Mouse (Mus musculus) lung, embryonic 14.5 days (tissue): ENCODE results near the gene Isca1. TPM values are rescaled to one million over a fixed set of nuclear protein-coding genes. Genes with fewer than 3 reads are reported as not detected.
"Not testable (repeated sequence)": the region's sequence is repeated elsewhere in the genome, so short reads cannot be mapped to it uniquely, and the experiment has no call there.

Experiments used
- ATAC-seq: fragments of 200-750 bp; cut with Nextera tagmentation; 2 replicates; pipeline ENCODE4 v1.8.0; 2017; ENCODE audit warnings: mild to moderate bottlenecking, moderate TSS enrichment, moderate library complexity; ENCODE audit not compliant: insufficient read depth
- DNase-seq: peaks from one replicate; pipeline ENCODE4 v3.0.0-alpha.2; 2015
- H3K27ac ChIP-seq: fragments of 300-500 bp; sonication (generic); 2 replicates; pipeline ENCODE4 v1.5.1; 2014; ENCODE audit warnings: low read depth, mild to moderate bottlenecking, moderate library complexity
- H3K27me3 ChIP-seq: fragments of 300-500 bp; sonication (generic); 2 replicates; pipeline ENCODE4 v1.6.1; 2014; ENCODE audit warnings: low read length, control low read depth; ENCODE audit not compliant: insufficient read depth
- H3K36me3 ChIP-seq: fragments of 300-500 bp; sonication (generic); 2 replicates; pipeline ENCODE4 v1.6.1; 2014; ENCODE audit warnings: control low read depth; ENCODE audit not compliant: insufficient read depth
- H3K4me1 ChIP-seq: fragments of 300-500 bp; sonication (generic); 2 replicates; pipeline ENCODE4 v1.6.1; 2014; ENCODE audit warnings: antibody characterized with exemption, control low read depth; ENCODE audit not compliant: insufficient read depth
- H3K4me2 ChIP-seq: fragments of 300-500 bp; sonication (generic); 2 replicates; pipeline ENCODE4 v1.6.1; 2014; ENCODE audit warnings: mild to moderate bottlenecking
- H3K4me3 ChIP-seq: fragments of 300-500 bp; sonication (generic); 2 replicates; pipeline ENCODE4 v1.5.1; 2014; ENCODE audit warnings: low read depth, low read length
- H3K9ac ChIP-seq: fragments of 300-500 bp; sonication (generic); 2 replicates; pipeline ENCODE4 v1.6.1; 2014
- H3K9me3 ChIP-seq: fragments of 300-500 bp; sonication (generic); 2 replicates; pipeline ENCODE4 v1.6.1; 2016; ENCODE audit warnings: low read depth, low read length, control low read depth
- CTCF ChIP-seq: IDR thresholded peaks from 2 replicates; pipeline ENCODE4 v1.5.1; 2016; ENCODE audit warnings: antibody characterized with exemption, low read depth
- WGBS: fragments of 180-500 bp; shearing (Covaris S2); extraction: QIAGEN DNeasy Blood & Tissue Kit; methylation state at CpG from one replicate; pipeline ENCODE4 v1.1.7; 2014; 5-methylcytosine and 5-hydroxymethylcytosine counted together
- polyA plus RNA-seq: library from polyadenylated mRNA; unstranded; fragments of >200 nt; fragmentation: Nextera tagmentation; extraction: Ambion mirVana; gene quantifications from 2 replicates; pipeline ENCODE4 v1.2.1, GENCODE M21; 2014

The Isca1 gene
- polyA plus RNA-seq, 1 experiment from 2014 or later, result 105 TPM

GRCm38 (mm10) chr13:59719475-59719874, 50.1 kb downstream of the Isca1 start:
- Histone ChIP-seq H3K4me2 (no peak overlapping the region), H3K9me3 (no peaks in the 10 kb centered on the region), H3K27ac (no peak overlapping the region), H3K27me3 (no peaks in the 10 kb centered on the region), H3K9ac (no peak overlapping the region), H3K36me3 (no peaks in the 10 kb centered on the region), H3K4me3 (no peak overlapping the region), H3K4me1 (no peaks in the 10 kb centered on the region)
- no peak for TF ChIP-seq CTCF
- ATAC-seq, result no peak
- 89% methylated on average over 1 of the region's 1 CpGs for WGBS
- DNase-seq, result no peak

DNA sequence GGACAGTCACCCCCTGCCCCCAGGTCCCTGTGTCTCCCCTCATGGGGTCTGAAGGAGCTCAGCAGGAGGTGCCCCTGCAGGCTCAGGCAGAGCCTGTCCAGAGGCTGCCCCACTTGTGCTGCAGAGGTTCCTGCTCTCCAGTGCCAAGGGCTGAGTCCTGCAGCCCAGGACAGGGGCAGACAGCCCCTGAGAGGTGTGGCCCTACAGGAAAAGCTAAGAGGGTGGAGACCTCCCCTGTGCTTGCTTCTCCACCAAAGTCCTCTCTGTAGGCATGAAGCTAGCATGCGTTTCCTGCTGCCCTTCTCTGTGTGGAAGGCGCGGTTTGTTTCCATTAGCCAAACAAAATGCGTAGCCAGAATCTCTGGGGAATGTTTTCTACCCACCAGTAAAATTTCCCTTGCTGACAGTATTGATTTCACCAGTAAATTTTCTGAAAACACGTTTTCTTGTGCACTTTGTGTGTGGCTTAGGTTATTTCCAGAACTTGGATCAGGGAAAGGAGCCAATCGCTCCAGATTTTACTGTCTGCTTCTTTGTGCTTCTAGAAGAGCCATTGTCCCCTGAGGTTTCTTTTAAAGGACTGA, 50.7 kb downstream of the Isca1 start:
- H3K9me3 ChIP-seq, H3K9ac ChIP-seq, H3K4me3 ChIP-seq, H3K4me1 ChIP-seq, H3K27me3 ChIP-seq, H3K27ac ChIP-seq, H3K4me2 ChIP-seq, H3K36me3 ChIP-seq: not testable (repeated sequence)
- peak; percentile 33 for DNase-seq
- whole genome bisulfite sequencing, result 37% methylated on average over 6 of the region's 6 CpGs
- ATAC-seq, result peak; percentile 44; the same call in 1 of the 2 replicates

DNA sequence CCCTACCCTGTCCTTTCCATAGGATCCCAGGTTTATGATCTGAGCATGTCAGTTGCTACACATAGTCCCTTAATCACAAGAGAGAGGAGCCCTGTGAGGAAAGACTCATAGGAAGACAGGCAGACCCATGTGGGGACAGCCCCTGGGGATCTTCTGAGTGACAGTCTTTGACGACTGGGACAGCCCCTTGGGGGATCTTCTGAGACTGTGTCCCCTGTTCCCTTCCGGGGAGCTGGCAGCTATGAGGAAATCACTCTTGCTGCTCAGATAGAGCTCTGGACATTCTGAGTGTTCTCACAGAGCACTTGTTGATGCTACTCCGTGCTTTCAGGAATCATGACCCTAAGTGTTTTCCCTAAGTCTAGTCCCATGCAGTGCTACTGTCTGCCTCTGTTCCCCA, 55.9 kb downstream of the Isca1 start:
- Histone ChIP-seq H3K27ac (no peak overlapping the region), H3K4me3 (no peak overlapping the region), H3K9me3 (no peaks in the 10 kb centered on the region), H3K9ac (no peak overlapping the region), H3K4me2 (no peak overlapping the region), H3K4me1 (no peaks in the 10 kb centered on the region), H3K27me3 (no peaks in the 10 kb centered on the region), H3K36me3 (no peaks in the 10 kb centered on the region)
- TF ChIP-seq CTCF, result no peak
- no peak for DNase-seq
- 31% methylated on average over 3 of the region's 3 CpGs for WGBS
- no peak for ATAC-seq

DNA sequence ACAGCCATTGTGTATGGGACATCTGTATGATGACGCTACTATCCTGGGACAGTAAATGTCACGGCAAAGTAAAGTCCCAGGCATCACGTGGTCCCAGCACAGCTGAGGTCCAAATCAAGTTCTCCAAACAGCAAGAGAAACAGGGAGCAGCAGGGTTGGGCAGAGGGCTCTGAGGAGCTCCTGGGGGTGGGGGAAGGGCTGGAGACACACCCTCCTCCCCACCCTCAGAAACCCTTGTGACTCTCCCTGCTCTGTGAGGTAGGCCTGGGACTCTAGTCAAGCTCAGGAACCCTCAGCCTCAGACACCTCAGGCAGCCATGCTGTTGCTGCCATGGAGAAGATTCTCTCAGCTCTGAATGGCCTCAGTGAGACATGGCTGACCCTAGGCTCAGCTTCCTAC, 57.6 kb downstream of the Isca1 start, which contains the start of gene Spata31d1b:
Spata31d1b (plus strand) TSS at position 301 of the 400 bp plus-strand sequence.
- not testable (repeated sequence) for H3K4me3 ChIP-seq, H3K9me3 ChIP-seq, H3K36me3 ChIP-seq, H3K4me2 ChIP-seq, H3K9ac ChIP-seq, H3K27me3 ChIP-seq, H3K27ac ChIP-seq, H3K4me1 ChIP-seq, ATAC-seq, DNase-seq
- 73% methylated on average over 3 of the region's 3 CpGs for WGBS

- H3K4me2 ChIP-seq, result no peak within 1 kb of the TSS
- 88% methylated on average over 15 of the region's 15 CpGs for WGBS
Observed at GRCm38 (mm10) chr13:59710230-59710629, 59.4 kb downstream of the Isca1 start, which contains the start of gene Spata31d1a. TSS of gene Spata31d1a (minus strand) at chr13:59710330.

More at GRCm38 (mm10) chr13:59710230-59710629, 59.4 kb downstream of the Isca1 start, which contains the start of gene Spata31d1a:
- no peak for TF ChIP-seq CTCF
- Histone ChIP-seq H3K9me3 (no peaks in the 10 kb centered on the region), H3K4me1 (no peaks in the 10 kb centered on the region), H3K27me3 (no peaks in the 10 kb centered on the region), H3K36me3 (no peaks in the 10 kb centered on the region), H3K9ac (no peak within 1 kb of the TSS), H3K4me3 (no peak within 1 kb of the TSS), H3K27ac (no peak within 1 kb of the TSS)
- DNase-seq (no peak), ATAC-seq (no peak)

Other genes with a start within 250 kb of the Isca1 start
- gene Agtpbp1, start 184.6 kb downstream of the Isca1 start, polyA plus RNA-seq, result 18.2 and 22.7 TPM in 2 replicates
- 82.4 and 83.5 TPM in 2 replicates for gene Naa35, start 184.6 kb downstream of the Isca1 start, polyA plus RNA-seq
- gene Golm1, start 94.0 kb downstream of the Isca1 start, polyA plus RNA-seq, result 39.2 and 44.1 TPM in 2 replicates
- not detected in 2 replicates for gene 4921517D22Rik, start 75.7 kb downstream of the Isca1 start, polyA plus RNA-seq
- not detected in 2 replicates for gene Spata31d1a, start 59.5 kb downstream of the Isca1 start, polyA plus RNA-seq
- gene Spata31d1b, start 57.5 kb downstream of the Isca1 start, polyA plus RNA-seq, result not detected in 2 replicates
- not detected in 2 replicates for gene Spata31d1d, start 38.1 kb downstream of the Isca1 start, polyA plus RNA-seq
- gene 1700014D04Rik, start 23.1 kb downstream of the Isca1 start, polyA plus RNA-seq, result 0.24 TPM in 1 of 2 replicates, not detected in the other
- not detected in 2 replicates for gene Gm49354, start 12.4 kb upstream of the Isca1 start, polyA plus RNA-seq
- 44.3 and 44.6 TPM in 2 replicates for gene Tut7, start 53.3 kb upstream of the Isca1 start, polyA plus RNA-seq